Mouse (Mus musculus) spleen, adult 18-20 months (tissue): ENCODE data around the gene Xrcc1.
"Not testable (repeated sequence)": the region's sequence is repeated elsewhere in the genome, so short reads cannot be mapped to it uniquely, and the experiment has no call there.

Source experiments
- DNase-seq, 2 experiments: peaks; one replicate each; pipeline ENCODE4 v3.0.0; 2022; ENCODE audit warnings: mixed read lengths in 2 of 2

Gene Xrcc1

GRCm38 (mm10) chr7:24546068-24546614, at the start of gene Xrcc1, which contains the start of gene Pinlyp:
Gene Xrcc1 (plus strand): TSS chr7:24546289.
Gene Pinlyp (minus strand): TSS chr7:24546118.
- DNase-seq = peak in 1 of 2 experiments; percentile 36

- DNase-seq = peak in 1 of 2 experiments; percentile 18
Observed at GRCm38 (mm10) chr7:24499856-24500577, 46.1 kb upstream of the Xrcc1 start.

- peak in 1 of 2 experiments; percentile 42 for DNase-seq
Observed at GRCm38 (mm10) chr7:24500929-24501328, 45.2 kb upstream of the Xrcc1 start.

GRCm38 (mm10) chr7:24501492-24501891, 44.6 kb upstream of the Xrcc1 start:
- peak in 1 of 2 experiments; percentile 21 for DNase-seq

- no peak for DNase-seq
Observed at GRCm38 (mm10) chr7:24504004-24504403, 42.1 kb upstream of the Xrcc1 start.

- no peak for DNase-seq
Observed at GRCm38 (mm10) chr7:24504868-24505267, 41.2 kb upstream of the Xrcc1 start.

GRCm38 (mm10) chr7:24505447-24506064, 40.5 kb upstream of the Xrcc1 start:
- no peak for DNase-seq

- no peak for DNase-seq
Observed at GRCm38 (mm10) chr7:24506065-24506459, 40.0 kb upstream of the Xrcc1 start.

GRCm38 (mm10) chr7:24506476-24506837, 39.6 kb upstream of the Xrcc1 start:
- no peak for DNase-seq

GRCm38 (mm10) chr7:24506838-24507725, 39.0 kb upstream of the Xrcc1 start, which contains the start of gene Zfp428:
Gene Zfp428 (plus strand): TSS chr7:24507006.
- DNase-seq = peak; percentile 66 to 79

- no peak for DNase-seq
Observed at GRCm38 (mm10) chr7:24507726-24508114, 38.4 kb upstream of the Xrcc1 start.

- no peak for DNase-seq
Observed at GRCm38 (mm10) chr7:24512355-24512754, 33.7 kb upstream of the Xrcc1 start, which contains the start of gene AC161166.1. Gene AC161166.1 (minus strand): TSS chr7:24512455.

GRCm38 (mm10) chr7:24516319-24516718, 29.8 kb upstream of the Xrcc1 start:
- DNase-seq = not testable (repeated sequence)

GRCm38 (mm10) chr7:24517077-24517476, 29.0 kb upstream of the Xrcc1 start:
- no peak for DNase-seq

GRCm38 (mm10) chr7:24517654-24518053, 28.4 kb upstream of the Xrcc1 start:
- DNase-seq = no peak

- no peak for DNase-seq
Observed at GRCm38 (mm10) chr7:24519130-24519529, 27.0 kb upstream of the Xrcc1 start.

- not testable (repeated sequence) for DNase-seq
Observed at GRCm38 (mm10) chr7:24520054-24520453, 26.0 kb upstream of the Xrcc1 start.

GRCm38 (mm10) chr7:24522805-24523204, 23.3 kb upstream of the Xrcc1 start:
- no peak for DNase-seq

- DNase-seq = no peak
Observed at GRCm38 (mm10) chr7:24523723-24524122, 22.4 kb upstream of the Xrcc1 start.

- DNase-seq = no peak
Observed at GRCm38 (mm10) chr7:24524978-24525377, 21.1 kb upstream of the Xrcc1 start.

- DNase-seq = no peak
Observed at GRCm38 (mm10) chr7:24525686-24526420, 20.2 kb upstream of the Xrcc1 start.

- DNase-seq = no peak
Observed at GRCm38 (mm10) chr7:24528861-24529260, 17.2 kb upstream of the Xrcc1 start.
